Mouse (Mus musculus) midbrain, embryonic 15.5 days (tissue): ENCODE data around the gene Smim1. TPM values are rescaled to one million over a fixed set of nuclear protein-coding genes. Genes with fewer than 3 reads are reported as not detected.

Experiments
- ATAC-seq: fragments of 200-750 bp; cut with Nextera tagmentation; replicated peaks from 2 replicates; pipeline ENCODE4 v1.8.0; 2017; ENCODE audit warnings: moderate TSS enrichment
- H3K27ac ChIP-seq: fragments of 300-500 bp; sonication (generic); 2 replicates; pipeline ENCODE4 v1.5.1; 2015; ENCODE audit warnings: mild to moderate bottlenecking, inconsistent platforms
- H3K27me3 ChIP-seq: fragments of 300-500 bp; sonication (generic); replicated peaks from 2 replicates; pipeline ENCODE4 v1.6.1; 2015; ENCODE audit warnings: inconsistent platforms
- H3K36me3 ChIP-seq: fragments of 300-500 bp; sonication (generic); replicated peaks from 2 replicates; pipeline ENCODE4 v1.6.1; 2015; ENCODE audit warnings: inconsistent platforms
- H3K4me1 ChIP-seq: fragments of 300-500 bp; sonication (generic); 2 replicates; pipeline ENCODE4 v1.6.1; 2015; ENCODE audit warnings: inconsistent platforms
- H3K4me2 ChIP-seq: fragments of 300-500 bp; sonication (generic); 2 replicates; pipeline ENCODE4 v1.6.1; 2015; ENCODE audit warnings: inconsistent platforms, mild to moderate bottlenecking, moderate library complexity
- H3K4me3 ChIP-seq: fragments of 300-500 bp; sonication (generic); 2 replicates; pipeline ENCODE4 v1.5.1; 2015; ENCODE audit warnings: mild to moderate bottlenecking, inconsistent platforms
- H3K9ac ChIP-seq: fragments of 300-500 bp; sonication (generic); 2 replicates; pipeline ENCODE4 v1.6.1; 2015; ENCODE audit warnings: mild to moderate bottlenecking, inconsistent platforms
- H3K9me3 ChIP-seq: fragments of 300-500 bp; sonication (generic); 2 replicates; pipeline ENCODE4 v1.6.1; 2016; ENCODE audit warnings: inconsistent platforms
- WGBS: fragments of 180-500 bp; shearing (Covaris S2); methylation state at CpG from one replicate; pipeline ENCODE4 v1.1.7; 2015; ENCODE audit warnings: mixed read lengths; 5-methylcytosine and 5-hydroxymethylcytosine counted together
- polyA plus RNA-seq: library from polyadenylated mRNA; unstranded; fragments of >200 nt; fragmentation: Nextera tagmentation; extraction: Ambion mirVana; gene quantifications from 2 replicates; pipeline ENCODE4 v1.2.1, GENCODE M21; 2015

The Smim1 gene
- polyA plus RNA-seq, 1 experiment from 2014 or later: 8.2 TPM

DNA sequence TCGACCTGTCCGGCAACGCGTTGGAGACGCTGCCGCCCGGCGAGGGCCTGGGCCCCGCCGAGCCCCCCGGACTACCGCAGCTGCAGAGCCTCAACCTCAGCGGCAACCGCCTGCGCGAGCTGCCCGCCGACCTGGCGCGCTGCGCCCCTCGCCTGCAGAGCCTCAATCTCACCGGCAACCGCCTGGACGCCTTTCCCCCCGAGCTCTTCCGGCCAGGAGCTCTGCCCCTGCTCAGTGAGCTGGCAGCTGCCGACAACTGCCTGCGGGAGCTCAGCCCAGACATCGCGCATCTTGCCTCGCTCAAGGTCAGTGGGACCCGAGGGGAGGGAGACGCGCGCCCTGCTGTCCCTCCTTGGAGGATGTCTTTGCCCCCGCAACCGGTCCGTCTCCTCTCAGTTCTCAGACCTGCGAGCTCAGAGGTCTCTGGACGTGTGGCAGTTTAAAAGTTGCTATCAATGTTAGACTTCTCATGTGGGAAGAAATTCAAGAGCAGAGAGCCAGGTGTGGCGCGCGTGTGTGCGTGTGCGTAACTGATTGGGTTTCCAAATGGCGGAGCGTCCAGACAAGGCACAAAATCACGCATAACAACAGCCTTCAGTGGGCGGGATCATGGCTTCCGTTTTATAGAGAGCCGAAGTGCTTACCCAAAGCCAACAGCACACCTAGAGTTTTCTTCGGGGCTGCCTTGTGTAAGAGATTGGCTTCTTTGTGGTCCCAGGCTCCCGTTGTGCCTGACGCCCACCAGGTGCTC lies 13.7 kb downstream of the Smim1 start:
- no peak for ATAC-seq

GRCm38 (mm10) chr4:154011646-154012089 lies 14.4 kb downstream of the Smim1 start, which contains the start of gene Lrrc47:
Gene Lrrc47 (plus strand): TSS chr4:154011731.
- H3K4me3 ChIP-seq: peak within 1 kb of the TSS; percentile 86
- under 1% methylated on average over 59 of the region's 59 CpGs for WGBS

More for the DNA sequence above, 13.7 kb downstream of the Smim1 start:
- Histone ChIP-seq H3K27me3 (no peaks in the 10 kb centered on the region), H3K27ac (peak overlapping the region; percentile 72), H3K9ac (peak overlapping the region; percentile 75), H3K36me3 (peaks cover 22% of the 10 kb centered on the region), H3K9me3 (no peaks in the 10 kb centered on the region), H3K4me1 (peaks cover 28% of the 10 kb centered on the region), H3K4me2 (peak overlapping the region; percentile 96), H3K4me3 (peak overlapping the region; percentile 86)
- 3% methylated on average over 55 of the region's 55 CpGs for WGBS

DNA sequence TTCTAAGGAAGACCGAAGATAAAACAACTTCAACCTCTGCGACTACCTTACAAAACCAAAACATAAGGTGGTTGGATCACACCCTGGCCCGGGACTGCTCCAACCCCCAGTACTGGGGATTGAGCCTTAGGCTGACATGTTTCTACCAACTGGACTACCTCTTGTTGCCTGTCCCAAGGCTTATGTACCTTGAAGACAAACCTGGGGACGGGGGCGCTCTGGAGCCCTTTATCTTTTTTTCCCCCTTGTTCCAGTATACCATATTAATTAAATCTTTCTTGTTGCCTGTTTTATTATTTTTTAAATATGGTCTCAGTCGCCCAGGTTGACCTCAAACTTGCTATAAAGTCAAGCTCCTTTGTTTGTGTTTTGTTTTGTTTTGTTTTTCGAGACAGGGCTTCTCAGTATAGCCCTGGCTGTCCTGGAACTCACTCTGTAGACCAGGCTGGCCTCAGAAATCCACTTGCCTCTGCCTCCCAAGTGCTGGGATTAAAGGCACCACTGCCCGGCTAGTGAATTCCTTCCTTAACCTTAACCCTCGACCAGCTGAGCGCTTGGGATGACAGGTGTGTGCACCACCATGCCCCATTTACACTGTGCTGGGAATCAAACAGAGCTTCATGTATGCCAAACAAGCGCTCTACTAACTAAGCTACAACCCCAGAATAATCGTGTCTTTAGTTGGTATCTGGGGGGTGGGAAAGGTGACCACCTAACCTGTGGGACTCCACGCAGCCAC lies 15.0 kb downstream of the Smim1 start:
- ATAC-seq: no peak; the same call in 1 of the 2 replicates
- H3K4me1 ChIP-seq: peaks cover 28% of the 10 kb centered on the region
- peaks cover 26% of the 10 kb centered on the region for H3K36me3 ChIP-seq
- peak overlapping the region; percentile 72 for H3K27ac ChIP-seq
- H3K27me3 ChIP-seq: no peaks in the 10 kb centered on the region
- 27% methylated on average over 13 of the region's 13 CpGs for whole genome bisulfite sequencing
- peak overlapping the region; percentile 86 for H3K4me3 ChIP-seq
- peak overlapping the region; percentile 96 for H3K4me2 ChIP-seq
- H3K9ac ChIP-seq: peak overlapping the region; percentile 75
- H3K9me3 ChIP-seq: no peaks in the 10 kb centered on the region

More at GRCm38 (mm10) chr4:154011646-154012089, 14.4 kb downstream of the Smim1 start, which contains the start of gene Lrrc47:
- Histone ChIP-seq H3K4me2 (peak within 1 kb of the TSS; percentile 96), H3K9ac (peak within 1 kb of the TSS; percentile 75), H3K9me3 (no peaks in the 10 kb centered on the region), H3K27me3 (no peaks in the 10 kb centered on the region), H3K36me3 (peaks cover 22% of the 10 kb centered on the region), H3K27ac (peak within 1 kb of the TSS; percentile 72), H3K4me1 (peaks cover 28% of the 10 kb centered on the region)
- peak; percentile 96 for ATAC-seq

DNA sequence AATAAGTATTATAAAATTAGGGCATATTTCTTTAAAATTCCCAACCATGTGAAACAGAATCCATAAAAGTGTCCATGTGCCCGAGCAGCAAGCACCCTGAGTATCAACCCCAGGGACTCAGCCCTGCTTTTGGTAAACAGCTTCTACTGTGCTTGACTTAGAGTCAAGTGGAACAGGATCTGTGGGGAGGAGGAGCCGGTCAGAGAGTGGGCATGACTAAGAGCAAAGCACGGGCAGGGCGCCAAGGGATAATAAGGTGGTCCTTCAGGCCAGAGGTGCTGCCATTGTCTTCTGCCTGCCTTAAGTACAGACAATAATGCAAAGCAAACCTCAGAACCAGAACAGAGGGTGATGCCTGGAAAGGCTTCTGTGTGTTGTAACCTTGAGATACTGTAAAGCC lies 18.3 kb downstream of the Smim1 start:
- 81% methylated on average over 4 of the region's 4 CpGs for WGBS
- Histone ChIP-seq H3K27me3 (no peaks in the 10 kb centered on the region), H3K27ac (no peak overlapping the region), H3K4me3 (no peak overlapping the region), H3K36me3 (peaks cover 38% of the 10 kb centered on the region), H3K9me3 (no peaks in the 10 kb centered on the region), H3K4me1 (peaks cover 12% of the 10 kb centered on the region), H3K4me2 (no peak overlapping the region), H3K9ac (no peak overlapping the region)
- no peak for ATAC-seq

DNA sequence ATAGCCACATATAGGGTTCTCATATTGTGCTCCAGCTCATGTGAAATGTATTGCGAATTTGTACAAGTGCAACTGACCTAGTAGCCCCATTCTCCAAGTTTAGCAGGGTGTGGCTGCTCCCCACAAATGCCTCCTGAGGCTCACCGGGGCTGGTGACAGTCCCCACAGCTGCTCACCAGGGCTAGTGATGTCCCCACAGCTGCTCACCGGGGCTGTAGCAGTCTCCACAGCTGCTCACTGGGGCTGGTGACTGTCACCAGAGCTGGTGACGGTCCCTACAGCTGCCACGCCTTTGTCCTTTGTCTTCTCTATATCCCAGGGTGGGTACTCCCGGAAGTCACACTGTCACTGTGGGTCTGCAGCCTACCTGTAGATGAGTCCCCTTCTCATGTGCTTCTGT lies 19.8 kb downstream of the Smim1 start:
- no peak for ATAC-seq
- no peak overlapping the region for H3K4me2 ChIP-seq
- peaks cover 6% of the 10 kb centered on the region for H3K4me1 ChIP-seq
- H3K4me3 ChIP-seq: no peak overlapping the region
- peaks cover 43% of the 10 kb centered on the region for H3K36me3 ChIP-seq
- 92% methylated on average over 6 of the region's 6 CpGs for WGBS
- H3K27me3 ChIP-seq: no peaks in the 10 kb centered on the region
- H3K9ac ChIP-seq: no peak overlapping the region
- no peaks in the 10 kb centered on the region for H3K9me3 ChIP-seq
- no peak overlapping the region for H3K27ac ChIP-seq

GRCm38 (mm10) chr4:154005488-154005887 lies 20.5 kb downstream of the Smim1 start:
- no peak for ATAC-seq
- Histone ChIP-seq H3K27me3 (no peaks in the 10 kb centered on the region), H3K9me3 (no peaks in the 10 kb centered on the region), H3K4me1 (no peaks in the 10 kb centered on the region), H3K4me2 (no peak overlapping the region), H3K27ac (no peak overlapping the region), H3K9ac (no peak overlapping the region), H3K4me3 (no peak overlapping the region), H3K36me3 (peaks cover 43% of the 10 kb centered on the region)
- WGBS: 90% methylated on average over 5 of the region's 5 CpGs

GRCm38 (mm10) chr4:153993505-153993904 lies 32.5 kb downstream of the Smim1 start:
- H3K9ac ChIP-seq: no peak overlapping the region
- no peaks in the 10 kb centered on the region for H3K9me3 ChIP-seq
- ATAC-seq: no peak
- no peak overlapping the region for H3K4me2 ChIP-seq
- peaks cover 69% of the 10 kb centered on the region for H3K36me3 ChIP-seq
- H3K27me3 ChIP-seq: no peaks in the 10 kb centered on the region
- no peaks in the 10 kb centered on the region for H3K4me1 ChIP-seq
- H3K4me3 ChIP-seq: no peak overlapping the region
- 91% methylated on average over 8 of the region's 8 CpGs for WGBS
- H3K27ac ChIP-seq: no peak overlapping the region

DNA sequence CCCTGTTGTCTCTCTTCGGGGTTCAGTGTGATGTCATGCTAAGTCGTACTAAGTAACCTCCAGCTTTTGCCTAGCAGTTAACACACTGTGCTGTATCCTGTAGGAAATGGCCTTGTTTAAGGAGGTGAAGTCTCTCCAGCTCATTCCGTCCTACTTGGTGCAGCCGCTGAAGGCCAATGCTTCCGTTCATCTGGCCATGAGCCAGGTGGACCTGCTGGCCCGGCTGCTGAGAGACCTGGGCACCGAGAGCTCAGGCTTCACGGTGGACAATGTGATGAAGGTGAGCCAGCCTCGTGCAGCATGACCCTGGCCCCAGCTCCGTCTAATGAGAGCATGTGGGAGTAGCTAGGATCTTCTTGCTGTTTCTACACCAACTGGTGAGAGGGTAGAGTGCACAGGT lies 33.3 kb downstream of the Smim1 start:
- Histone ChIP-seq H3K4me3 (no peak overlapping the region), H3K9me3 (no peaks in the 10 kb centered on the region), H3K4me1 (no peaks in the 10 kb centered on the region), H3K9ac (no peak overlapping the region), H3K27ac (no peak overlapping the region), H3K27me3 (no peaks in the 10 kb centered on the region), H3K36me3 (peaks cover 70% of the 10 kb centered on the region), H3K4me2 (no peak overlapping the region)
- ATAC-seq: no peak
- WGBS: 88% methylated on average over 10 of the region's 10 CpGs

DNA sequence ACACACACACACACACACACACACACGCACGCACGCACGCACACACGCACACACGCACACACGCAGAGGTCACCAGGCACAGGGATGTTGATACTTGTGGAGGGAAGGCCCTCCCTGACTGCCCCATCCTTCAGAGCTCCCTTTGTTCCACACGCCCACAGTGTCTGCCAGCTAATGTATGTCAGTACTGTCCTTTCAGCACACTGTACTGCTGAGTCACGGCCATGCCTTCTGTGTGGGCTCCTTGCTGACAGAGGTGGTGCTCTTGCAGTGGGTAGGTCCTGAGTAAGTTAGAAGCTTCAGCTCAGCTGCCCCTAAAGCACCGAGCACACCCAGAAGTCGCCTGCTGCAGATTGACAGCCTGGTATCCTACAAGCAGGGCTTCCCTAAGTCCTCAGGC lies 45.6 kb downstream of the Smim1 start:
- no peaks in the 10 kb centered on the region for H3K9me3 ChIP-seq
- H3K4me2 ChIP-seq: no peak overlapping the region
- no peak overlapping the region for H3K27ac ChIP-seq
- WGBS: 90% methylated on average over 11 of the region's 11 CpGs
- H3K4me1 ChIP-seq: peaks cover 24% of the 10 kb centered on the region
- no peak overlapping the region for H3K4me3 ChIP-seq
- H3K9ac ChIP-seq: no peak overlapping the region
- peaks cover 46% of the 10 kb centered on the region for H3K36me3 ChIP-seq
- H3K27me3 ChIP-seq: no peaks in the 10 kb centered on the region
- ATAC-seq: no peak

- H3K4me1 ChIP-seq: peaks cover 26% of the 10 kb centered on the region
- no peak overlapping the region for H3K27ac ChIP-seq
- 91% methylated on average over 10 of the region's 10 CpGs for WGBS
- no peak overlapping the region for H3K9ac ChIP-seq
- no peak overlapping the region for H3K4me3 ChIP-seq
- H3K36me3 ChIP-seq: peaks cover 34% of the 10 kb centered on the region
- no peak overlapping the region for H3K4me2 ChIP-seq
- no peaks in the 10 kb centered on the region for H3K9me3 ChIP-seq
- no peak for ATAC-seq
- H3K27me3 ChIP-seq: no peaks in the 10 kb centered on the region
Observed at GRCm38 (mm10) chr4:153979243-153979642, 46.8 kb downstream of the Smim1 start.

GRCm38 (mm10) chr4:153975768-153976167 lies 50.3 kb downstream of the Smim1 start:
- 38% methylated on average over 6 of the region's 6 CpGs for WGBS

GRCm38 (mm10) chr4:153975292-153975662 lies 50.8 kb downstream of the Smim1 start:
- Histone ChIP-seq H3K27ac (peak overlapping the region; percentile 81), H3K36me3 (peaks cover 13% of the 10 kb centered on the region), H3K4me1 (peaks cover 42% of the 10 kb centered on the region), H3K4me3 (peak overlapping the region; percentile 95), H3K9ac (peak overlapping the region; percentile 95), H3K4me2 (peak overlapping the region; percentile 90), H3K27me3 (no peaks in the 10 kb centered on the region), H3K9me3 (no peaks in the 10 kb centered on the region)
- ATAC-seq: peak; percentile 76; the same call in 1 of the 2 replicates
- WGBS: under 1% methylated on average over 33 of the region's 33 CpGs

More at GRCm38 (mm10) chr4:153975768-153976167, 50.3 kb downstream of the Smim1 start:
- Histone ChIP-seq H3K27ac (no peak overlapping the region), H3K9ac (peak overlapping the region; percentile 95), H3K27me3 (no peaks in the 10 kb centered on the region), H3K4me3 (peak overlapping the region; percentile 95), H3K36me3 (peaks cover 13% of the 10 kb centered on the region), H3K9me3 (no peaks in the 10 kb centered on the region), H3K4me2 (peak overlapping the region; percentile 90), H3K4me1 (peaks cover 42% of the 10 kb centered on the region)
- no peak for ATAC-seq
